8 mouse cellular contexts compared by ENCODE assay signal in the genomic region with DNA sequence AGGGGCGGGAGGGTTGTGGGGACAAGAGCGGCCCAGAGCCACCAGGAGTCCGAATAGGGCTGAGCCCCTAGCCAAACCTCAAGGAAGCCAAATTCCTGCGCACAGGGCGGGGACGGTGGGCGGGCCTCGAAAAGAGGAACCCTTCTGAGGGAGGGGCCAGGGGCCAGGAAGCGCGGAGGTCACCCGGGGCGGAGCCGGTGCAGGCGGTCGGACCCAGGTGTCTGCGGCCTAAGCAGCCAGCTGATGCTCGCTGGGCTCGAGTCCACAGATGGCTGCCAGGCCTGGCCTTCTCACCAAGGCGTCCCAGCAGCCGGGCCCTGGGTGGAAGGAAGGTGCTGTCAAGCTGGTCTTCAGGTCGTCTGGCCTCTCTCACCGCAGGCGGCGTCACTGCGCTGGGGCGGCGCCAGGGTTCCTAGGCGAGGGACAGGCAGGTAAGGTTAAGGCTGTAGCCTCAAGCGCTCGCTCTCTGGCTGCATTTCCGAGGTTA. TPM values are rescaled to one million over a fixed set of nuclear protein-coding genes. Genes with fewer than 3 reads are reported as not detected.
A peak's percentile ranks its signal among the peaks of the same experiment; 100 is the strongest.
DNase-seq lines count a peak whose midpoint lies in the region; ATAC-seq and TF ChIP-seq lines count a peak whose summit lies in the region.

No protein-coding gene starts in this region.

- no peak for TF ChIP-seq CTCF in hindbrain, postnatal 0 days (IDR thresholded peaks at IDR 0.05; ENCODE audit: low read depth)

- no peak for ATAC-seq in hindbrain, embryonic 11.5 days (ENCODE audit: low FRiP score)
- ATAC-seq in hindbrain, postnatal 0 days, result no peak
- no peak; the same call in 1 of the 2 replicates for ATAC-seq in heart, embryonic 14.5 days (ENCODE audit: insufficient number of reproducible peaks, insufficient read depth, low FRiP score, low read depth)
- no peak for ATAC-seq in neural tube, embryonic 12.5 days (ENCODE audit: low FRiP score, low read depth)
- no peak for ATAC-seq in midbrain, embryonic 16.5 days

- no peaks in the 10 kb centered on the region for H3K4me1 ChIP-seq in hindbrain, embryonic 11.5 days (replicated peaks; ENCODE audit: control insufficient read depth, insufficient read depth, low read length)
- H3K4me1 ChIP-seq in hindbrain, postnatal 0 days (ENCODE audit: insufficient read depth, low read length), result no peaks in the 10 kb centered on the region
- H3K4me1 ChIP-seq in heart, embryonic 14.5 days (ENCODE audit: control insufficient read depth in 2 of 2, insufficient read depth in 2 of 2, low read length in 2 of 2), result no peaks in the 10 kb centered on the region; a peak in 1 of 4 replicates
- peaks cover 8% of the 10 kb centered on the region; the same call in 1 of the 2 replicates for H3K4me1 ChIP-seq in neural tube, embryonic 12.5 days
- H3K4me1 ChIP-seq in midbrain, embryonic 16.5 days (ENCODE audit: control insufficient read depth, insufficient read depth, low read length), result no peaks in the 10 kb centered on the region

- no peaks in the 10 kb centered on the region for H3K9me3 ChIP-seq in hindbrain, embryonic 11.5 days (ENCODE audit: control insufficient read depth, low read length)
- no peaks in the 10 kb centered on the region; the same call in 1 of the 2 replicates for H3K9me3 ChIP-seq in hindbrain, postnatal 0 days (ENCODE audit: low read length)
- H3K9me3 ChIP-seq in heart, embryonic 14.5 days (ENCODE audit: control insufficient read depth, low read length), result peaks cover 5% of the 10 kb centered on the region; the same call in 1 of the 2 replicates
- 0 out of 2 replicates have a peak, but pooled peaks cover under 1% of the 10 kb centered on the region for H3K9me3 ChIP-seq in neural tube, embryonic 12.5 days
- peaks cover 3% of the 10 kb centered on the region; the same call in 1 of the 2 replicates for H3K9me3 ChIP-seq in midbrain, embryonic 16.5 days (replicated peaks; ENCODE audit: control insufficient read depth, low read length, poor library complexity, severe bottlenecking)

- no peaks in the 10 kb centered on the region for H3K36me3 ChIP-seq in hindbrain, embryonic 11.5 days (ENCODE audit: control insufficient read depth, insufficient read depth, low read length)
- no peaks in the 10 kb centered on the region for H3K36me3 ChIP-seq in hindbrain, postnatal 0 days (ENCODE audit: insufficient read depth, low read length)
- H3K36me3 ChIP-seq in heart, embryonic 14.5 days (ENCODE audit: control insufficient read depth, insufficient read depth, low read length), result no peaks in the 10 kb centered on the region
- H3K36me3 ChIP-seq in neural tube, embryonic 12.5 days, result no peaks in the 10 kb centered on the region
- H3K36me3 ChIP-seq in midbrain, embryonic 16.5 days (ENCODE audit: control insufficient read depth, insufficient read depth, low read length), result no peaks in the 10 kb centered on the region

- no peaks in the 10 kb centered on the region for H3K27me3 ChIP-seq in hindbrain, embryonic 11.5 days (ENCODE audit: control insufficient read depth, insufficient read depth, low read length)
- H3K27me3 ChIP-seq in hindbrain, postnatal 0 days (ENCODE audit: insufficient read depth, low read length), result no peaks in the 10 kb centered on the region
- no peaks in the 10 kb centered on the region for H3K27me3 ChIP-seq in heart, embryonic 14.5 days (ENCODE audit: control insufficient read depth, insufficient read depth, low read length)
- H3K27me3 ChIP-seq in neural tube, embryonic 12.5 days (replicated peaks), result no peaks in the 10 kb centered on the region; the same call in 1 of the 2 replicates
- H3K27me3 ChIP-seq in midbrain, embryonic 16.5 days (ENCODE audit: control insufficient read depth, insufficient read depth, low read depth, low read length), result no peaks in the 10 kb centered on the region

- peak overlapping the region; percentile 19; the same call in 1 of the 2 replicates for H3K4me2 ChIP-seq in hindbrain, embryonic 11.5 days (replicated peaks; ENCODE audit: low read depth, low read length)
- no peak overlapping the region for H3K4me2 ChIP-seq in hindbrain, postnatal 0 days (ENCODE audit: low read depth, low read length)
- H3K4me2 ChIP-seq in heart, embryonic 14.5 days (ENCODE audit: low read length), result peak overlapping the region; percentile 39
- H3K4me2 ChIP-seq in neural tube, embryonic 12.5 days (replicated peaks), result peak overlapping the region; percentile 40
- no peak overlapping the region for H3K4me2 ChIP-seq in midbrain, embryonic 16.5 days (ENCODE audit: low read length)

- H3K4me3 ChIP-seq in hindbrain, embryonic 11.5 days (ENCODE audit: low read depth, low read length), result no peak overlapping the region
- no peak overlapping the region for H3K4me3 ChIP-seq in hindbrain, postnatal 0 days (ENCODE audit: low read length)
- 0 out of 4 replicates have a peak overlapping the region, but pooled peaks of 1 of the 2 experiments have one; percentile 1 for H3K4me3 ChIP-seq in heart, embryonic 14.5 days (ENCODE audit: control insufficient read depth in 1 of 2, insufficient read depth in 1 of 2, low read depth in 1 of 2, low read length in 2 of 2)
- H3K4me3 ChIP-seq in neural tube, embryonic 12.5 days, result no peak overlapping the region
- no peak overlapping the region for H3K4me3 ChIP-seq in midbrain, embryonic 16.5 days (ENCODE audit: low read depth, low read length)

- no peak overlapping the region for H3K27ac ChIP-seq in hindbrain, embryonic 11.5 days (ENCODE audit: low read depth, low read length)
- H3K27ac ChIP-seq in hindbrain, postnatal 0 days, result no peak overlapping the region
- no peak overlapping the region for H3K27ac ChIP-seq in heart, embryonic 14.5 days (replicated peaks in 1 of 2; ENCODE audit: control insufficient read depth in 1 of 2, insufficient read depth in 1 of 2, low read depth in 2 of 2, low read length in 2 of 2)
- no peak overlapping the region for H3K27ac ChIP-seq in neural tube, embryonic 12.5 days
- no peak overlapping the region for H3K27ac ChIP-seq in midbrain, embryonic 16.5 days (ENCODE audit: low read length)

- peak; percentile 31 for DNase-seq in hindbrain, embryonic 11.5 days (ENCODE audit: low spot score)
- no peak for DNase-seq in hindbrain, postnatal 0 days (ENCODE audit: low spot score)
- DNase-seq in c-Kit-positive CD71-positive TER-119-positive erythroid progenitor cells, embryonic 14.5 days (ENCODE audit: low spot score), result peak; percentile 31
- DNase-seq in liver, result peak; percentile 75
- DNase-seq in ovary, postnatal 10 days (ENCODE audit: low spot score), result no peak

- H3K9ac ChIP-seq in hindbrain, embryonic 11.5 days (ENCODE audit: low read depth, low read length), result no peak overlapping the region
- H3K9ac ChIP-seq in hindbrain, postnatal 0 days (replicated peaks; ENCODE audit: low read length), result no peak overlapping the region
- H3K9ac ChIP-seq in heart, embryonic 14.5 days (ENCODE audit: low read length), result no peak overlapping the region
- H3K9ac ChIP-seq in neural tube, embryonic 12.5 days, result no peak overlapping the region
- H3K9ac ChIP-seq in midbrain, embryonic 16.5 days (ENCODE audit: low read depth, low read length), result no peak overlapping the region

- 14% methylated on average over 31 of the region's 31 CpGs for WGBS in hindbrain, embryonic 11.5 days
- WGBS in hindbrain, postnatal 0 days, result 24% methylated on average over 31 of the region's 31 CpGs
- 27% methylated on average over 31 of the region's 31 CpGs for WGBS in heart, embryonic 14.5 days
- 16% methylated on average over 31 of the region's 31 CpGs for WGBS in neural tube, embryonic 12.5 days
- 17% methylated on average over 31 of the region's 31 CpGs for WGBS in midbrain, embryonic 16.5 days

RNA-seq across cellular contexts. Expression of a gene that starts 22.7 kb away (rescaled TPM):
- 0.86 and 1.7 TPM in 2 replicates for polyA plus RNA-seq in hindbrain, embryonic 11.5 days (2014; fragmentation: Nextera tagmentation; extraction: Ambion mirVana)
- total RNA-seq in hindbrain, postnatal 0 days (2014; rRNA removed), result 0.72 and 0.84 TPM in 2 replicates
- 2.3 and 2.4 TPM in 2 replicates for polyA plus RNA-seq in hindbrain, postnatal 0 days (2015; fragmentation: Nextera tagmentation; extraction: Ambion mirVana)
- 0.05 and 0.19 TPM in 2 replicates for polyA plus RNA-seq in heart, embryonic 14.5 days (2014; fragmentation: Nextera tagmentation; extraction: Ambion mirVana)
- 5.4 and 7.2 TPM in 2 replicates for polyA plus RNA-seq in neural tube, embryonic 12.5 days (2016; fragmentation: Nextera tagmentation; extraction: Ambion mirVana)
- polyA plus RNA-seq in midbrain, embryonic 16.5 days (2015; fragmentation: Nextera tagmentation; extraction: Ambion mirVana), result 2.2 and 2.9 TPM in 2 replicates

Comparison
In these comparisons a context has a peak if more than half of its experiments do, and no peak if none do; other contexts are left out.
1. DNase-seq: peak in hindbrain, embryonic 11.5 days (single experiment), c-Kit-positive CD71-positive TER-119-positive erythroid progenitor cells, embryonic 14.5 days (single experiment) and liver (single experiment); none in hindbrain, postnatal 0 days (single experiment) and ovary, postnatal 10 days (single experiment).
2. H3K4me2 ChIP-seq: peak in hindbrain, embryonic 11.5 days (single experiment), heart, embryonic 14.5 days (single experiment) and neural tube, embryonic 12.5 days (single experiment); none in hindbrain, postnatal 0 days (single experiment) and midbrain, embryonic 16.5 days (single experiment).